Mouse (Mus musculus): ENCODE results near the gene Stox2. TPM values are rescaled to one million over a fixed set of nuclear protein-coding genes. Genes with fewer than 3 reads are reported as not detected.

Stox2 gene
- polyA plus RNA-seq, 1 experiment, result 2.2 TPM

GRCm38 (mm10) chr8:47191444-47192365 is 254.5 kb downstream of the Stox2 start:
- H3K36me3 ChIP-seq (ENCODE audit: control insufficient read depth, insufficient read depth, low read length), result no peaks in the 10 kb centered on the region; the same call in 1 of the 2 replicates
- TF ChIP-seq CTCF (conservative IDR thresholded peaks at IDR 0.05; ENCODE audit: insufficient read depth, insufficient read length, low read depth, low read length) (no peak), POLR2A (IDR thresholded peaks at IDR 0.05; ENCODE audit: low read depth, low read length) (no peak)
- no peaks in the 10 kb centered on the region for H3K27me3 ChIP-seq (replicated peaks; ENCODE audit: control insufficient read depth, insufficient read depth, low read length)
- H3K4me3 ChIP-seq (ENCODE audit: insufficient read depth, low read depth, low read length), result no peak overlapping the region
- no peaks in the 10 kb centered on the region for H3K4me1 ChIP-seq (ENCODE audit: control insufficient read depth, insufficient read depth, low read length)
- H3K27ac ChIP-seq (ENCODE audit: insufficient read depth, low read depth, low read length), result no peak overlapping the region
- DNase-seq, result no peak
- 95% methylated on average over 18 of the region's 18 CpGs for WGBS

- TF ChIP-seq POLR2A (IDR thresholded peaks at IDR 0.05; ENCODE audit: low read depth, low read length), result no peak
- Histone ChIP-seq H3K27me3 (replicated peaks; ENCODE audit: control insufficient read depth, insufficient read depth, low read length) (no peaks in the 10 kb centered on the region), H3K36me3 (ENCODE audit: control insufficient read depth, insufficient read depth, low read length) (peaks cover 2% of the 10 kb centered on the region; the same call in 1 of the 2 replicates), H3K4me1 (ENCODE audit: control insufficient read depth, insufficient read depth, low read length) (no peaks in the 10 kb centered on the region), H3K4me3 (ENCODE audit: insufficient read depth, low read depth, low read length) (no peak overlapping the region), H3K27ac (ENCODE audit: insufficient read depth, low read depth, low read length) (no peak overlapping the region)
- WGBS, result 63% methylated on average over 6 of the region's 6 CpGs
- DNase-seq, result no peak
Observed at GRCm38 (mm10) chr8:47185396-47185795, 260.8 kb downstream of the Stox2 start.

DNA sequence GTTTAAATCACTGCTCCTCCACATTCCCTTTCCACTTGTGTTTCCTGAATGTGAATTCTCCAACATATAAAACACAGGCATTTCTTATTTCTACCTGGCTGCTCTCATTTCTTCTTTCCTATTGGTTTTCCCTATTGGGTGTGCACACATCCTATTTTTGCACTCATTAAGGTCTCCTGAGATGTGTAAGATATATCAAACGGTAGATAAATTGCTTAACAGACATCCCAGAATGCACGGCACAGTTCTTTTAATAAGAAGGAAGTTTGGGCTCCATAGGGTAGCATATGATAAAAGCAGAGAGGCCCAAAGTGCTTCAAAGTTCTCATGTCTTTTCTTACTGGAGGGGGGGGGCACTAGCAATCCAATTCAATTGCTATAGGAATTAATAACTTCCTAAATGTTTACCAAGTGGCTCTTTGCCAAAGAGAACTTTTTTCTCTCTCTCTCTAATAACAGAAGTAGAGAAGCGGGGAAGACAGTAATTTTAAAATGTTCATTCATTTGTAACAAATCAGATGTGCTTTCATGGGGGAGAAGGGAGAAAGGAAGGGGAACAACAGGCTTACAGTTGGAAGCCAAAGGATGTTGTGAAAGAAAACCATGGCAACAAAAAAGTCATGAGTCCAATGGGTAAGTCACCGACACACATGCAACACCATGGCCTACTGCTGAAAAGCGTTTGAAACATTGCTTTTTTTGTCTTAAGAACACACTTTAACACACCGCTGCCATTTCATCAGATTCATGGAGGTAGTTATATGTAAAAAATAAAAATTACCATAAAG is 263.2 kb downstream of the Stox2 start:
- no peak overlapping the region for H3K27ac ChIP-seq (ENCODE audit: insufficient read depth, low read depth, low read length)
- DNase-seq, result no peak
- no peaks in the 10 kb centered on the region for H3K4me1 ChIP-seq (ENCODE audit: control insufficient read depth, insufficient read depth, low read length)
- peaks cover 2% of the 10 kb centered on the region; the same call in 1 of the 2 replicates for H3K36me3 ChIP-seq (ENCODE audit: control insufficient read depth, insufficient read depth, low read length)
- 88% methylated on average over 6 of the region's 6 CpGs for WGBS
- no peaks in the 10 kb centered on the region for H3K27me3 ChIP-seq (replicated peaks; ENCODE audit: control insufficient read depth, insufficient read depth, low read length)
- no peak overlapping the region for H3K4me3 ChIP-seq (ENCODE audit: insufficient read depth, low read depth, low read length)
- no peak for TF ChIP-seq CTCF (conservative IDR thresholded peaks at IDR 0.05; ENCODE audit: insufficient read depth, insufficient read length, low read depth, low read length)
- TF ChIP-seq POLR2A (IDR thresholded peaks at IDR 0.05; ENCODE audit: low read depth, low read length), result no peak

DNA sequence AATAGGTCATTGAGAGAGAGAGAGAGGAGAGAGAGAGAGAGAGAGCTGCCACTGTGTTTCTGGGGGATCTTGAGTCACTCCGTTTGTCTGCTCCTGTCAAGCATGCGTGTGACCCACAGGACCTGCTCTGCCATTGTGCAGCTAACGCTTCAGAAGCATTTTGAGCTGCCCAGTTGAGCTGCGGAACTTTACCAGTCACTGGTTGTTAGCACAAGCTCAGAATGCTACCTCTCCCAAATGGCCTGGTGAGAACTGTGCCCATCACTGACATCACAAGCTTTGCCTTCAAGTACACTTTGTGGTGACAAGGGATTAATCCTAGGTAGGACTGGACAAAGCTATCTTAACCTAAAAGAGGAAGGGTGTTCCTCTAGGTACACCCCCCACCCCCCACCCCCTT is 263.9 kb downstream of the Stox2 start:
- no peaks in the 10 kb centered on the region for H3K4me1 ChIP-seq (ENCODE audit: control insufficient read depth, insufficient read depth, low read length)
- H3K36me3 ChIP-seq (ENCODE audit: control insufficient read depth, insufficient read depth, low read length), result peaks cover 2% of the 10 kb centered on the region; the same call in 1 of the 2 replicates
- TF ChIP-seq CTCF (conservative IDR thresholded peaks at IDR 0.05; ENCODE audit: insufficient read depth, insufficient read length, low read depth, low read length), result no peak
- no peak for TF ChIP-seq POLR2A (IDR thresholded peaks at IDR 0.05; ENCODE audit: low read depth, low read length)
- no peak for DNase-seq
- 87% methylated on average over 4 of the region's 4 CpGs for WGBS
- H3K27me3 ChIP-seq (replicated peaks; ENCODE audit: control insufficient read depth, insufficient read depth, low read length), result no peaks in the 10 kb centered on the region
- H3K4me3 ChIP-seq (ENCODE audit: insufficient read depth, low read depth, low read length), result no peak overlapping the region
- H3K27ac ChIP-seq (ENCODE audit: insufficient read depth, low read depth, low read length), result no peak overlapping the region

DNA sequence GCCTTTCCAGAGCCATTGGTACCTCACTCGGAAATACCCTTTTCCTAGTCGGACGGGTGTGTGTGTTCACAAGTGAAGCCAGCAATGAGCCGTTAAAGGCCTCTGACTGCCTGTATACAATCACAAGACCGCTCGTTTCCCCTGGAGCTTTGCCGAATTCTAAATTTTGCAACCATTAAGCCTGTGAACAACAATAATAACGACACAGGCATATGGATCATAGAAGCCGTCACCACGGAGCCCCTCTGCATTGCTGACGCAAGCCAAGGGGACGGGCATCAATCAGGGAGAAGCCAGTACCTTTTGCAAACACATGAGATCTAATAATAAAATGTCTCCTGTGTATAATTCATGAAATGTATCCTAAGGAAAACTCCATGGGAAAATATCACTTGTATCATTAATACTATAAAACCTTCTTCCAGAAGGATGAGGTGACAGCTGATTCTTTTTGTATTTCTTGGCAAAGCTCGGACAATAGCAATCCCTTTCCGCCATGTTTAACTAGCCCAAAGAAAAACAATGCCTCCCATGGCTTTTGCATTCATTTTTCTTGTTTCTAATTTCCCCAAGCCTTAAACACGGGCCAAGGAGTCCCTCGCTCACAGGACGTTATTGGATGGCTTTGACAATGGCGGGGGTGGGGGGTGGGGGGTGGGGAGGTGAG is 265.0 kb downstream of the Stox2 start:
- 82% methylated on average over 18 of the region's 18 CpGs for WGBS
- Histone ChIP-seq H3K4me3 (ENCODE audit: insufficient read depth, low read depth, low read length) (no peak overlapping the region), H3K27me3 (replicated peaks; ENCODE audit: control insufficient read depth, insufficient read depth, low read length) (no peaks in the 10 kb centered on the region), H3K4me1 (ENCODE audit: control insufficient read depth, insufficient read depth, low read length) (no peaks in the 10 kb centered on the region), H3K36me3 (ENCODE audit: control insufficient read depth, insufficient read depth, low read length) (peaks cover under 1% of the 10 kb centered on the region; the same call in 1 of the 2 replicates), H3K27ac (ENCODE audit: insufficient read depth, low read depth, low read length) (no peak overlapping the region)
- DNase-seq, result no peak
- TF ChIP-seq POLR2A (IDR thresholded peaks at IDR 0.05; ENCODE audit: low read depth, low read length), result no peak
- TF ChIP-seq CTCF (conservative IDR thresholded peaks at IDR 0.05; ENCODE audit: insufficient read depth, insufficient read length, low read depth, low read length), result no peak

GRCm38 (mm10) chr8:47180181-47180580 is 266.0 kb downstream of the Stox2 start:
- no peak for DNase-seq
- WGBS, result 86% methylated on average over 5 of the region's 5 CpGs

More at GRCm38 (mm10) chr8:47180181-47180580, 266.0 kb downstream of the Stox2 start:
- TF ChIP-seq POLR2A (IDR thresholded peaks at IDR 0.05; ENCODE audit: low read depth, low read length) (no peak), CTCF (conservative IDR thresholded peaks at IDR 0.05; ENCODE audit: insufficient read depth, insufficient read length, low read depth, low read length) (no peak)
- H3K4me1 ChIP-seq (ENCODE audit: control insufficient read depth, insufficient read depth, low read length), result no peaks in the 10 kb centered on the region
- no peaks in the 10 kb centered on the region for H3K27me3 ChIP-seq (replicated peaks; ENCODE audit: control insufficient read depth, insufficient read depth, low read length)
- no peak overlapping the region for H3K4me3 ChIP-seq (ENCODE audit: insufficient read depth, low read depth, low read length)
- H3K27ac ChIP-seq (ENCODE audit: insufficient read depth, low read depth, low read length), result no peak overlapping the region
- no peaks in the 10 kb centered on the region for H3K36me3 ChIP-seq (ENCODE audit: control insufficient read depth, insufficient read depth, low read length)
